Mouse (Mus musculus): ENCODE data around the gene Gabbr2. TPM values are rescaled to one million over a fixed set of nuclear protein-coding genes. Genes with fewer than 3 reads are reported as not detected.

The Gabbr2 gene
- polyA plus RNA-seq, 1 experiment, result not detected

DNA sequence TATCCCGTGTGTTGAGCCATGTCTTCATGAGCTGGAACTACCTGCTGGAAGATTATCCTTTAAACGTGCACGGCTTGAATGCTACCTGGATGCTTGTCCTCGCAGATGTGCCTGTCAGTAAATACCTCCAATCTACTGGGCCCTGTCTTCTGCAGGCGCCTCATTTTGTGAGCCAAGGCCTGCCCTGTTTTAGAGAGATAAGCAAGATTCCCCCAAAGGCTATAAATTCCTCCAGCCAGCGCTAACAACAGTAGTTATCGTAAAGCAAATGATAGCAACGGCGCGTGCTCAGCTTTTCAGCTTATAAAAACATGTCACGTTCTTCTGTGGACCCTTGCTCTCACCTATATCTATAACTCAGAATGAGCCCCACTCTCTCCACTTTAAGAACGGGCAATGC is 87.5 kb downstream of the Gabbr2 start:
- TF ChIP-seq CTCF (IDR thresholded peaks at IDR 0.05; ENCODE audit: insufficient read depth, low read length), result no peak
- no peak for TF ChIP-seq POLR2A (IDR thresholded peaks at IDR 0.05; ENCODE audit: borderline replicate concordance, extremely low read depth, low read depth, low read length)
- no peak for DNase-seq
- Histone ChIP-seq H3K4me3 (replicated peaks; ENCODE audit: extremely low read depth, low read depth, low read length) (no peak overlapping the region), H3K4me1 (ENCODE audit: control insufficient read depth, insufficient read depth, low read length) (no peaks in the 10 kb centered on the region)
- 74% methylated on average over 12 of the region's 12 CpGs for WGBS

DNA sequence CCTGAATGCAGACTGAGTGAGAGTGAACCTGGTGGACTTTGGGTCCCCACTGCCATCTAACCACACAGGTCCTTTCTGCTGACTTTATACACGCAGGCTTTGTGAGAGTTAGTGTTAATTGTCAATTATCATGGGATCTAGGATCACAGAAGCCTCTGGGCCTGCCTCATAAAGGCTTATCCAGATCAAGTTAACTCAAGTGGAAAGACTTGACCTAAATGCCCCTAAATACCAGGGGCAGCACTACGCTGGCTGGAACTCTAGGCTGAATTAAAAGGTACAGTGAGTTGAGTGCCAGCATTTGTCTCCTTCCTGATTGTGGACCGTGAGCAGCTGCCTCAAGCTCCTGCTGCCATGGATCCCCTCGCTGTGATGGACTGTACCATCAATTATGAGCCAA is 93.1 kb downstream of the Gabbr2 start:
- DNase-seq, result no peak
- Histone ChIP-seq H3K4me1 (ENCODE audit: control insufficient read depth, insufficient read depth, low read length) (no peaks in the 10 kb centered on the region), H3K4me3 (replicated peaks; ENCODE audit: extremely low read depth, low read depth, low read length) (no peak overlapping the region)
- WGBS, result 75% methylated on average over 4 of the region's 4 CpGs
- TF ChIP-seq POLR2A (IDR thresholded peaks at IDR 0.05; ENCODE audit: borderline replicate concordance, extremely low read depth, low read depth, low read length) (no peak), CTCF (IDR thresholded peaks at IDR 0.05; ENCODE audit: insufficient read depth, low read length) (no peak)

DNA sequence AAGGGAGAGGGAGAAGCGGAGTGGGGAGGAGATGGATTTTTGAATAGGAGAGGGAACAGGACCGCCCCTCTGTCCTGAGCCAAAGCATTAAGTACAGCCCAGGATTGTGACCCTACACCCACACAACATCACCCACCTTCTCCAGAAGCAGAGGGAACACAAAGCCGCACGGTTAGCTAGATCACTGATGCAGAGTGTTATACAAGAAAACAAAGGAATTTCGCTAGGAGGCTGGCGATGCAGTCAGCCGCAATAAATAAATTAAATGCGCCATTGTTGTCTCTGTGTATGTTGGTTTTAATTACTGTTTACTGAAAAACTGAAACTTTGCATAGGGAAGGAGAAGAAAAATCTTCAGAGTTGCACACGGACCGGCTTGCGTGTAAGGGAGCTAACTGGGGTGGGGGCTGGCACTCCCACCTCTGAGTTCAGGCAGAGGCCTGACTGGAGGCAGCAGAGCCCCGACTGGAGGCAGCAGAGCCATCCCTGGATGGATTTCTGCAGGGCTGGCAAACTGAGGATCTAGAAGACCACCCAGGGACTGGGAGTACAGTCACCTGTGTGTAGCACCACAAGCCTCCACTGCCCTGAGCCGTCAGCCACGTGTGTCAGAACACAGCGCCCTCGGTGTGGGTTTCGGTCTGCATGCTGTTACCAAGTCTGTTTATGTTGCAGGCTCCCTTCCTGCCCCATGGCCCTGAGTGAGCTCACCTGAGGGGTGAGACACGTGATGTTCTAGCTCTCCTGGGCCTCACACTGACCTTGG is 93.9 kb downstream of the Gabbr2 start:
- TF ChIP-seq POLR2A (IDR thresholded peaks at IDR 0.05; ENCODE audit: borderline replicate concordance, extremely low read depth, low read depth, low read length) (no peak), CTCF (IDR thresholded peaks at IDR 0.05; ENCODE audit: insufficient read depth, low read length) (no peak)
- Histone ChIP-seq H3K4me1 (ENCODE audit: control insufficient read depth, insufficient read depth, low read length) (no peaks in the 10 kb centered on the region), H3K4me3 (replicated peaks; ENCODE audit: extremely low read depth, low read depth, low read length) (no peak overlapping the region)
- WGBS, result 82% methylated on average over 18 of the region's 18 CpGs
- DNase-seq, result no peak

DNA sequence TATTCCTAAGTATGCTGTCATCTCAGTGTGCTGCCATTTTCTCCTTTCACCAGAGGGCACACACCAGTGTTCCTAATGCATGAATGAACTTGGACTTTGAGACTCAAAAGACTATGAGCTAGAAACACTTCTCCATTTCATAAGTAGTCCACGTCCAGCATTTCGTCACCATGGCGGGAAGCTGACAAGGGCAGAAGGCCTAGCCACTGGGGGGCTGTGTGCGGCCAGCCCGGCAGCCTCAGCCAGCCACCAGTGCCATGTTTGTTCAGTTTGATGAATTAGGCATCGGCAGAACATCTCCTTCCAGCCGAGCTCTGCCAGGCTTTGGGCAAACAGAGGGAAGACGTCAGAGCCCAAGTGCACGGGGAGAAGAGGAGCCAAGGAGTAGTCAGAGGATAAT is 97.5 kb downstream of the Gabbr2 start:
- WGBS, result 63% methylated on average over 9 of the region's 9 CpGs
- Histone ChIP-seq H3K4me3 (replicated peaks; ENCODE audit: extremely low read depth, low read depth, low read length) (no peak overlapping the region), H3K4me1 (ENCODE audit: control insufficient read depth, insufficient read depth, low read length) (no peaks in the 10 kb centered on the region)
- TF ChIP-seq CTCF (IDR thresholded peaks at IDR 0.05; ENCODE audit: insufficient read depth, low read length) (no peak), POLR2A (IDR thresholded peaks at IDR 0.05; ENCODE audit: borderline replicate concordance, extremely low read depth, low read depth, low read length) (no peak)
- no peak for DNase-seq

DNA sequence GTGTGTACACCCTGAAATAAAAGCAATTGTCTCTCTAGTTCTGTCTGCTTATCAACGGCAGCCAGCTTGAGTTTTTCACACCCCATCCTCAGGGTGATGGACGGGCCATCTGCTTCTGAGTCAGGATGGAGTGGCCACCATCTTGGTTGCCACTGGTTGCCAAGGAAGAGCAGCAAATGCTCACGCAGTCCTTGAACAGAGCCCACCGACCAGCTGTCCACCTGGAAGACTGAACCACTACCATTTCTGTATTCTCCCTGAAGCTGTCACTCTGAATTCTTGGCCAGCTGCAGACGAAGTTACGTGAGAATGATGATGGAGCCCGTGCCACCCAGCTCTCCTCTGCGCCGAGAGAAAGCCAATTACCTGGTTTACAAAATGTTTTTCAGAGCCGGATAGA is 102.5 kb downstream of the Gabbr2 start:
- 76% methylated on average over 10 of the region's 10 CpGs for WGBS
- TF ChIP-seq CTCF (IDR thresholded peaks at IDR 0.05; ENCODE audit: insufficient read depth, low read length), result no peak
- TF ChIP-seq POLR2A (IDR thresholded peaks at IDR 0.05; ENCODE audit: borderline replicate concordance, extremely low read depth, low read depth, low read length), result no peak
- no peak for DNase-seq
- no peaks in the 10 kb centered on the region for H3K4me1 ChIP-seq (ENCODE audit: control insufficient read depth, insufficient read depth, low read length)
- no peak overlapping the region for H3K4me3 ChIP-seq (replicated peaks; ENCODE audit: extremely low read depth, low read depth, low read length)

DNA sequence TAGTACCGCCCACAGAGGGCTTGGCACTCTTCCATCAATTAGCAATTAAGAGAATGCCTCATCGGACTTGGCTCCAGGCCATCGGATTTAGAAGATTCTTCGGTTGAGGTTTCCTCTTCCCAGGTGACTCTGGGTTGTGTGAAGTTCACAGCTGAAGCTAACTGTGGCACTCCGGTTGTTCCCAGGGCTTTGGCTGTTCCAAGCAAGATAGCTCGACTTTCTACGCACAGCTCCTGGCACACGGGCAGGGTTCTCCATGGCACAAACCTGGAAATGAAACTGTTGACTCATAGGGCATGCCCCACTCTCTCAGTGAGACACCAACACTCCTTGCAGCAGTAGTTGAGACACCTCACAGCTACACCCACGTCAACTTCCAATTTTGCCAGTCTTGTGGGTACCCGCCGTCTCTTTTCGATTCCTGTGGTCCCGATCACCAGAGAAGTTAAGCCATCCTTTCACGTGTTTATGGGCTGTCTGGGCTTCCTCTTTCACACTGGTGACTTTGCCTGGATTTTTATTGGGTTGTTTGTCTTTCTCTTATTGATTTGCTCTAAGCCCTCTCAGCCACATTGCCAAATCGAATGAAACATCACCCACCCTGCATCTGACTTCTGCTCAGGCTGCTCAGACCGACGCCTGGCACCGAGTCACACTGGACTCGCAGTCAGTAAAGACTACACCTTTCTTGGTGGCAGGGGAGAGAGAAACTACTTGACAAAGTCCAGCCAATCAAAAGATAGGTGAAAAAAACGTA is 105.9 kb downstream of the Gabbr2 start:
- no peak for DNase-seq
- 79% methylated on average over 20 of the region's 20 CpGs for WGBS
- no peak for TF ChIP-seq CTCF (IDR thresholded peaks at IDR 0.05; ENCODE audit: insufficient read depth, low read length)
- TF ChIP-seq POLR2A (IDR thresholded peaks at IDR 0.05; ENCODE audit: borderline replicate concordance, extremely low read depth, low read depth, low read length), result no peak
- H3K4me3 ChIP-seq (replicated peaks; ENCODE audit: extremely low read depth, low read depth, low read length), result no peak overlapping the region
- H3K4me1 ChIP-seq (ENCODE audit: control insufficient read depth, insufficient read depth, low read length), result no peaks in the 10 kb centered on the region

DNA sequence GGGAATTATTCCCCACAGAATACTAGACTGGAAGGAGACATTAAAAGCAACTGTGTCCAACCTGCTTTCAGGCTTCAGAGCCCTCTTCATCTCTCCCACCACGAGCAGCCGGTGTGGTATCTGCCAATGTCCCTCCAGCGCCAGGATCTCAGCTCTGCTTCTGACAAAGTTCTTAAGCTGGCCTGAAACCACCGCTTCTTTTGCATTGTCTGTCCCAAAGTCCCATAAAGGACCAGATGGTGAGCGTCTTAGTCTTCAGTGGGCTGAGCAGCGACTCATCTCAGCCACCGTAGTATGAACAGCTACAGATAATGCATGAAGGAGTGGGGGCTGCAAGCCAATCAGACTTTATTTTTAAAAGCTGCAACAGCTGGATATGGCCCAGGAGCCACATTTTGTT is 107.5 kb downstream of the Gabbr2 start:
- TF ChIP-seq POLR2A (IDR thresholded peaks at IDR 0.05; ENCODE audit: borderline replicate concordance, extremely low read depth, low read depth, low read length), result no peak
- no peak for DNase-seq
- Histone ChIP-seq H3K4me1 (ENCODE audit: control insufficient read depth, insufficient read depth, low read length) (no peaks in the 10 kb centered on the region), H3K4me3 (replicated peaks; ENCODE audit: extremely low read depth, low read depth, low read length) (no peak overlapping the region)
- 69% methylated on average over 7 of the region's 7 CpGs for WGBS

DNA sequence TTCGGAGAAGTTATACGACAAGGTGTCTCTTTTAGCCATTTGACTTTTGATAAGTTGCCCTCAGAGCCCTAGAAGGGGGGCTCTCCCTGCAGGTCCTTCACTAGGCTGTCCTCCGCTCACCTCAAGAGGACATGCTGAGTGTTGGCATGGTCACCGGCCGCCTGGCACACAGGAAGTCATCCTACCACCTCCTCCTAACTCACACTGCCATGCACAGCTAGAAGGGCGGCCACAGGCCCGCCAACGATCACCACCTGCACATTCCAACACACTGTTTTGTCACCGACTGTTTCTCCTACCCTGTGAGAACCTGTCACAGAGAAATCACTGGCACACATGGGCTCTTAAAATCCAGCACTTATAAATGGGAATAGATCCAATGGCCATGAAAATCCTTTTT is 108.1 kb downstream of the Gabbr2 start:
- WGBS, result 57% methylated on average over 9 of the region's 9 CpGs
- TF ChIP-seq CTCF (IDR thresholded peaks at IDR 0.05; ENCODE audit: insufficient read depth, low read length) (no peak), POLR2A (IDR thresholded peaks at IDR 0.05; ENCODE audit: borderline replicate concordance, extremely low read depth, low read depth, low read length) (no peak)
- Histone ChIP-seq H3K4me3 (replicated peaks; ENCODE audit: extremely low read depth, low read depth, low read length) (no peak overlapping the region), H3K4me1 (ENCODE audit: control insufficient read depth, insufficient read depth, low read length) (no peaks in the 10 kb centered on the region)
- no peak for DNase-seq

DNA sequence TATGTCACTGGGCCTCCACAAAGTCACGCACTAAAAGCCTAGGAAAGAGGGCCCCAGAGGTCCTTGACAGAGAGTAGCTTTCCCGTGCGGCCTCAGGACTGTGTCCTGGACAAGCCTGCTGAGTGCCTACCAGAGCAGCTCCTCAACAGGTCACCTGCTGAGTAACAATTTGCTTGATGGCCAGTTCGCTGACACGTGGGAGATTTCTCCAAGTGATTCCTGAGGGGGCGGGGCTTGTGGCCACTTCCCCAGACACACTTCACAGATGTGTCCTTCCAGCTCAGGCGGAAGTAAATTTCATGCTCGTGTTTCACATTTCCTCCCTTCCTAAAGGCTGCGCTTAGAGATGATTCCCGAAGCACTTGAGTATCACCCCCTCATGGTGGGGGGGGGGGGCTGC is 108.6 kb downstream of the Gabbr2 start:
- Histone ChIP-seq H3K4me3 (replicated peaks; ENCODE audit: extremely low read depth, low read depth, low read length) (no peak overlapping the region), H3K4me1 (ENCODE audit: control insufficient read depth, insufficient read depth, low read length) (no peaks in the 10 kb centered on the region)
- no peak for TF ChIP-seq POLR2A (IDR thresholded peaks at IDR 0.05; ENCODE audit: borderline replicate concordance, extremely low read depth, low read depth, low read length)
- TF ChIP-seq CTCF (IDR thresholded peaks at IDR 0.05; ENCODE audit: insufficient read depth, low read length), result no peak
- no peak for DNase-seq
- WGBS, result 37% methylated on average over 10 of the region's 10 CpGs

DNA sequence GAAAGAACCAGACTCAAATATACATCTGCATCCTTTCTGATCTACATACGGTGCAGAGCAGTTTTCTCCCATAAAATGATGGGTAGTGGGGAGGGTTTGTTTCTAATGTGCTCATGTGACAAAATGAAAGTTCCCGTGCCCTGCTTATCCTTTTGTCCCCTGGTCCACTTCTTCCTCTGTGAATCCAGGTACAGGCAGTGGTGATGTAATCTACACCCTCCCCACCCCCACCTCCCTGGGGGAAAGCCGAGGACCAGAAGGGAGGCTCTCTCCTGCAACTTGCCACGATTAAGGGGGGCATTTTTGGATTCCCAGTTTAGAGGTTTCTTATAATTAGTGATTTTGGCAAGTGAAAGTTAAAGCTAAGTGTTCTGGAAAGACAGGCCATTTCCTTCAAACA is 110.4 kb downstream of the Gabbr2 start:
- no peak for TF ChIP-seq POLR2A (IDR thresholded peaks at IDR 0.05; ENCODE audit: borderline replicate concordance, extremely low read depth, low read depth, low read length)
- no peak for TF ChIP-seq CTCF (IDR thresholded peaks at IDR 0.05; ENCODE audit: insufficient read depth, low read length)
- Histone ChIP-seq H3K4me1 (ENCODE audit: control insufficient read depth, insufficient read depth, low read length) (no peaks in the 10 kb centered on the region), H3K4me3 (replicated peaks; ENCODE audit: extremely low read depth, low read depth, low read length) (no peak overlapping the region)
- 46% methylated on average over 4 of the region's 4 CpGs for WGBS
- DNase-seq, result no peak
